ENCODE assay signal across 15 mouse cellular contexts in genomic region chr3:109573549-109574146, GRCm38 (mm10).
DNase-seq lines count a peak whose midpoint lies in the region; ATAC-seq lines count a peak whose summit lies in the region.
"Had no signal": no experiment of that assay in that cellular context is flagged by ENCODE, and none has a peak within 500 bp of the region (broad histone marks: within the 10 kb centered on the region; RNA-seq: fewer than 3 reads in every experiment).

No protein-coding gene starts in this region.

- 50% methylated on average over 10 of the region's 10 CpGs for WGBS in lung, embryonic 15.5 days
- 53% methylated on average over 10 of the region's 10 CpGs for WGBS in kidney, embryonic 14.5 days
- WGBS in limb, embryonic 15.5 days: 40% methylated on average over 10 of the region's 10 CpGs
- 71% methylated on average over 10 of the region's 10 CpGs for WGBS in hindbrain, embryonic 13.5 days

- H3K4me2 ChIP-seq in lung, embryonic 15.5 days: peak overlapping the region; percentile 20; the same call in 1 of the 2 replicates
- H3K4me2 ChIP-seq in kidney, embryonic 14.5 days (replicated peaks; ENCODE audit: low read depth, low read length): peak overlapping the region; percentile 24
- peak overlapping the region; percentile 3; the same call in 1 of the 2 replicates for H3K4me2 ChIP-seq in limb, embryonic 15.5 days
- no peak overlapping the region for H3K4me2 ChIP-seq in hindbrain, embryonic 13.5 days
- H3K4me2 ChIP-seq: forebrain, embryonic 13.5 days; heart, embryonic 11.5 days; hindbrain, embryonic 14.5 days had no signal

- H3K9ac ChIP-seq in lung, embryonic 15.5 days: no peak overlapping the region
- H3K9ac ChIP-seq in kidney, embryonic 14.5 days (ENCODE audit: low read depth, low read length): no peak overlapping the region
- H3K9ac ChIP-seq in limb, embryonic 15.5 days: no peak overlapping the region
- no peak overlapping the region for H3K9ac ChIP-seq in hindbrain, embryonic 13.5 days
- H3K9ac ChIP-seq: forebrain, embryonic 13.5 days; hindbrain, embryonic 14.5 days had no signal

- no peaks in the 10 kb centered on the region for H3K36me3 ChIP-seq in lung, embryonic 15.5 days
- no peaks in the 10 kb centered on the region for H3K36me3 ChIP-seq in kidney, embryonic 14.5 days (ENCODE audit: control insufficient read depth, insufficient read depth, low read length)
- no peaks in the 10 kb centered on the region for H3K36me3 ChIP-seq in limb, embryonic 15.5 days
- no peaks in the 10 kb centered on the region; the same call in 1 of the 2 replicates for H3K36me3 ChIP-seq in hindbrain, embryonic 13.5 days

- H3K4me3 ChIP-seq in lung, embryonic 15.5 days: 0 out of 2 replicates have a peak overlapping the region, but pooled peaks have one; percentile 1
- peak overlapping the region; percentile 25 for H3K4me3 ChIP-seq in kidney, embryonic 14.5 days (ENCODE audit: low read length)
- peak overlapping the region; percentile 28 for H3K4me3 ChIP-seq in limb, embryonic 15.5 days
- H3K4me3 ChIP-seq in hindbrain, embryonic 13.5 days: no peak overlapping the region
- H3K4me3 ChIP-seq: forebrain, embryonic 13.5 days; megakaryocyte, embryonic 14.5 days had no signal

- peak; percentile 65 for ATAC-seq in lung, embryonic 15.5 days (ENCODE audit: borderline replicate concordance, extremely low read depth, low FRiP score, low TSS enrichment)
- ATAC-seq in kidney, embryonic 14.5 days (ENCODE audit: low FRiP score, low TSS enrichment): peak; percentile 77
- no peak for ATAC-seq in limb, embryonic 15.5 days (ENCODE audit: insufficient number of reproducible peaks, low FRiP score, low TSS enrichment, low read depth)
- no peak for ATAC-seq in hindbrain, embryonic 13.5 days (ENCODE audit: low FRiP score)
- ATAC-seq: forebrain, embryonic 13.5 days had no signal

- H3K27ac ChIP-seq in lung, embryonic 15.5 days: peak overlapping the region; percentile 56
- H3K27ac ChIP-seq in kidney, embryonic 14.5 days (ENCODE audit: low read depth, low read length): peak overlapping the region; percentile 71; the same call in 1 of the 2 replicates
- peak overlapping the region; percentile 71 for H3K27ac ChIP-seq in limb, embryonic 15.5 days
- H3K27ac ChIP-seq in hindbrain, embryonic 13.5 days: no peak overlapping the region
- H3K27ac ChIP-seq: forebrain, embryonic 13.5 days; hindbrain, embryonic 14.5 days had no signal

- peaks cover 5% of the 10 kb centered on the region; the same call in 1 of the 2 replicates for H3K4me1 ChIP-seq in lung, embryonic 15.5 days
- H3K4me1 ChIP-seq in kidney, embryonic 14.5 days (ENCODE audit: control insufficient read depth, insufficient read depth, low read length): no peaks in the 10 kb centered on the region
- H3K4me1 ChIP-seq in limb, embryonic 15.5 days: no peaks in the 10 kb centered on the region; the same call in 1 of the 2 replicates
- peaks cover 4% of the 10 kb centered on the region for H3K4me1 ChIP-seq in hindbrain, embryonic 13.5 days (replicated peaks)

- DNase-seq in lung, postnatal 4 days: no peak
- DNase-seq in fibroblast of lung, adult 2 months (ENCODE audit: low read depth): peak; percentile 44
- no peak for DNase-seq in frontal cortex, postnatal 14 days (ENCODE audit: low spot score in 2 of 2)
- DNase-seq in right cerebral cortex, adult 2 months (ENCODE audit: low spot score in 2 of 2): no peak
- DNase-seq: adrenal gland, postnatal 36 days; gastrocnemius, postnatal 10 days; right cerebral cortex, postnatal 14 days had no signal

- no peaks in the 10 kb centered on the region for H3K9me3 ChIP-seq in lung, embryonic 15.5 days
- H3K9me3 ChIP-seq in kidney, embryonic 14.5 days (ENCODE audit: control insufficient read depth, low read length): no peaks in the 10 kb centered on the region
- H3K9me3 ChIP-seq in limb, embryonic 15.5 days: no peaks in the 10 kb centered on the region
- H3K9me3 ChIP-seq in hindbrain, embryonic 13.5 days: no peaks in the 10 kb centered on the region
- H3K9me3 ChIP-seq: forebrain, embryonic 13.5 days; megakaryocyte, embryonic 14.5 days had no signal

- no peaks in the 10 kb centered on the region for H3K27me3 ChIP-seq in lung, embryonic 15.5 days
- H3K27me3 ChIP-seq in kidney, embryonic 14.5 days (ENCODE audit: control insufficient read depth, insufficient read depth, low read length): no peaks in the 10 kb centered on the region
- H3K27me3 ChIP-seq in limb, embryonic 15.5 days: no peaks in the 10 kb centered on the region
- no peaks in the 10 kb centered on the region for H3K27me3 ChIP-seq in hindbrain, embryonic 13.5 days
- H3K27me3 ChIP-seq: forebrain, embryonic 13.5 days; megakaryocyte, embryonic 14.5 days had no signal

Comparison
In these comparisons a context has a peak if more than half of its experiments do, and no peak if none do; other contexts are left out.
1. ATAC-seq: peak in lung, embryonic 15.5 days (single experiment) and kidney, embryonic 14.5 days (single experiment); none in limb, embryonic 15.5 days (single experiment) and hindbrain, embryonic 13.5 days (single experiment).